Mouse (Mus musculus) myocyte (in vitro differentiated cells): Measurements from ENCODE around the gene Mast4. TPM values are rescaled to one million over a fixed set of nuclear protein-coding genes. Genes with fewer than 3 reads are reported as not detected.
A peak's percentile ranks its signal among the peaks of the same experiment; 100 is the strongest.

Source experiments
- H3K27me3 ChIP-seq: one replicate; pipeline ENCODE4 v1.6.1; 2011; ENCODE audit not compliant: control insufficient read depth, insufficient read depth, insufficient read length
- H3K36me3 ChIP-seq: one replicate; pipeline ENCODE4 v1.6.1; 2011; ENCODE audit not compliant: control insufficient read depth, insufficient read depth
- H3K4me2 ChIP-seq: one replicate; pipeline ENCODE4 v1.6.1; 2011; ENCODE audit warnings: low read depth, control low read depth
- H3K4me3 ChIP-seq: one replicate; pipeline ENCODE4 v1.5.1; 2011; ENCODE audit warnings: mild to moderate bottlenecking, control low read depth, moderate library complexity
- H3K79me2 ChIP-seq: one replicate; pipeline ENCODE4 v1.6.1; 2011; ENCODE audit not compliant: control insufficient read depth, insufficient read depth
- H3ac ChIP-seq: one replicate; pipeline ENCODE4 v1.6.1; 2011; ENCODE audit not compliant: control insufficient read depth, insufficient read length
- CEBPB ChIP-seq: IDR thresholded peaks from 2 replicates; pipeline ENCODE4 v1.6.1; 2011; ENCODE audit warnings: mild to moderate bottlenecking, moderate library complexity; ENCODE audit not compliant: poor library complexity, insufficient read depth, severe bottlenecking
- E2F4 ChIP-seq: IDR thresholded peaks from one replicate; pipeline ENCODE4 v1.6.1; 2011; ENCODE audit warnings: mild to moderate bottlenecking, control low read depth, moderate library complexity; ENCODE audit not compliant: insufficient read depth
- MAX ChIP-seq: IDR thresholded peaks from one replicate; pipeline ENCODE4 v1.6.1; 2011; ENCODE audit warnings: low read depth, mild to moderate bottlenecking, control low read depth
- MYOD1 ChIP-seq, 3 experiments: IDR thresholded peaks; one replicate each; pipeline ENCODE4 v1.6.1; 2011; ENCODE audit warnings: control low read depth in 2 of 3, low read depth in 2 of 3, mild to moderate bottlenecking in 2 of 3, moderate library complexity in 1 of 3; ENCODE audit not compliant: insufficient read length in 2 of 3, control insufficient read depth in 1 of 3
- MYOG ChIP-seq, 3 experiments: IDR thresholded peaks; one replicate each; pipeline ENCODE4 v1.6.1; 2011; ENCODE audit warnings: control low read depth in 2 of 3, low read depth in 2 of 3, mild to moderate bottlenecking in 2 of 3; ENCODE audit not compliant: insufficient read length in 2 of 3, control insufficient read depth in 1 of 3, insufficient read depth in 1 of 3
- POLR2A ChIP-seq: IDR thresholded peaks from one replicate; pipeline ENCODE4 v1.6.1; 2011; ENCODE audit warnings: low read depth, mild to moderate bottlenecking, control low read depth, moderate library complexity; ENCODE audit not compliant: insufficient read length
- POLR2AphosphoS2 ChIP-seq: IDR thresholded peaks from one replicate; pipeline ENCODE4 v1.6.1; 2011; ENCODE audit warnings: low read depth, control low read depth; ENCODE audit not compliant: insufficient read length
- REST ChIP-seq: IDR thresholded peaks from one replicate; pipeline ENCODE4 v1.6.1; 2011; ENCODE audit warnings: mild to moderate bottlenecking, control low read depth, moderate library complexity; ENCODE audit not compliant: insufficient read depth, insufficient read length
- SRF ChIP-seq: IDR thresholded peaks from one replicate; pipeline ENCODE4 v1.6.1; 2011; ENCODE audit warnings: low read depth; ENCODE audit not compliant: control insufficient read depth, insufficient read length
- TCF12 ChIP-seq: IDR thresholded peaks from one replicate; pipeline ENCODE4 v1.6.1; 2011; ENCODE audit warnings: mild to moderate bottlenecking, control low read depth; ENCODE audit not compliant: poor library complexity, insufficient read depth, severe bottlenecking
- TCF3 ChIP-seq: IDR thresholded peaks from one replicate; pipeline ENCODE4 v1.6.1; 2011; ENCODE audit warnings: low read depth, control low read depth; ENCODE audit not compliant: insufficient read length
- USF1 ChIP-seq: IDR thresholded peaks from one replicate; pipeline ENCODE4 v1.6.1; 2011; ENCODE audit warnings: low read depth, mild to moderate bottlenecking, control low read depth, moderate library complexity
- polyA plus RNA-seq: library from polyadenylated mRNA; unstranded; fragments of >200 nt; fragmentation: generic; extraction: Trizol; gene quantifications from one replicate; pipeline ENCODE4 v1.2.1, GENCODE M21; 2012; ENCODE audit warnings: missing spikeins

The Mast4 gene
- polyA plus RNA-seq, 1 experiment: 15.0 TPM

DNA sequence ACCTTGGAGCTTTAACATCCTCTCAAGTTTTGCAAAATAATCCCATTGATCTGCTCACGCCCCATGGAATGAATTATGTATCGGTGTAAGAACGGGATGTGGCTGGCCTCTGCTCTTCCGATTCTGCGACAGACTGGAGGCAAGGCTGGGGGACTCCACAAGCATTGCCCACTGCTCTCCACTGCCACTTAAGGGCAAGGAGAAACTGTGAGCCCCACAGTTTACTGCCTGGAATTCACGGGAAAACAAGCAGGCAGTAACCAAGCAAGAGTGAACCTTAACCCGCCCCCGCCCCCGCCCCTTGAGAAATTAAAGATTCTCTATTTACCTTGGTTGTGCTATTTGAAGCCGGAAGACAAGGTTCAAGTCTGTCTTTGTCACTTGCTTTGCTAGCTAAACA, 444.3 kb downstream of the Mast4 start:
- Histone ChIP-seq H3K4me3 (no peak overlapping the region), H3K4me2 (no peak overlapping the region), H3K27me3 (no peaks in the 10 kb centered on the region), H3K36me3 (no peaks in the 10 kb centered on the region), H3ac (no peak overlapping the region), H3K79me2 (peaks cover 97% of the 10 kb centered on the region)
- TF ChIP-seq TCF3 (no peak), TCF12 (no peak), USF1 (no peak), POLR2AphosphoS2 (no peak)

DNA sequence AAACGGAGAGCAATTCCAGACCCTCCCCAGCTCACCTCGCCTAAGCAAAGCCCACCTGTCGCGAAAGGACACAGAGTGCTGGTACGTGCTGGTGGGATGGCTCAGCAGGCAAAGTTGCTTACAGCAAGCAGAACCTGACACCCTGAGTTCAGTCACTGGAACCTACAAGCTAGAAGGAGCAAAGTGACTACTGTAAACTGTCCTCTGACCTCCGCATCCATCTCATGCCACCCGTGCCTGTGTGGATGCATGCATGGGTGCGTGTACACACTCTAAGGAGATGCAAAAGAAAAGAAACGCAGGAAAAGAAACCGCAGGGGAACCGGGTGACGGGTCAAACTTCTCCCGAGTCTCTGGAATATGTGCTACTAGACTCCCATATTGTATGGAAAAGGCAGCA, 444.8 kb downstream of the Mast4 start:
- Histone ChIP-seq H3K36me3 (no peaks in the 10 kb centered on the region), H3K27me3 (no peaks in the 10 kb centered on the region), H3K79me2 (peaks cover 94% of the 10 kb centered on the region), H3ac (no peak overlapping the region), H3K4me3 (no peak overlapping the region), H3K4me2 (no peak overlapping the region)
- no peak for TF ChIP-seq SRF
- TF ChIP-seq POLR2A: no peak
- no peak for TF ChIP-seq POLR2AphosphoS2
- no peak for TF ChIP-seq E2F4
- no peak for TF ChIP-seq TCF12
- TF ChIP-seq MYOD1 (IDR thresholded peaks at IDR 0.05; ENCODE audit: control insufficient read depth in 1 of 3, insufficient read length in 2 of 3, low read depth in 2 of 3): no peak
- no peak for TF ChIP-seq MYOG (IDR thresholded peaks at IDR 0.05; ENCODE audit: control insufficient read depth in 1 of 3, insufficient read depth in 1 of 3, insufficient read length in 2 of 3, low read depth in 2 of 3)
- no peak for TF ChIP-seq REST
- TF ChIP-seq USF1: no peak
- TF ChIP-seq MAX: no peak
- TF ChIP-seq TCF3: no peak
- TF ChIP-seq CEBPB: no peak

DNA sequence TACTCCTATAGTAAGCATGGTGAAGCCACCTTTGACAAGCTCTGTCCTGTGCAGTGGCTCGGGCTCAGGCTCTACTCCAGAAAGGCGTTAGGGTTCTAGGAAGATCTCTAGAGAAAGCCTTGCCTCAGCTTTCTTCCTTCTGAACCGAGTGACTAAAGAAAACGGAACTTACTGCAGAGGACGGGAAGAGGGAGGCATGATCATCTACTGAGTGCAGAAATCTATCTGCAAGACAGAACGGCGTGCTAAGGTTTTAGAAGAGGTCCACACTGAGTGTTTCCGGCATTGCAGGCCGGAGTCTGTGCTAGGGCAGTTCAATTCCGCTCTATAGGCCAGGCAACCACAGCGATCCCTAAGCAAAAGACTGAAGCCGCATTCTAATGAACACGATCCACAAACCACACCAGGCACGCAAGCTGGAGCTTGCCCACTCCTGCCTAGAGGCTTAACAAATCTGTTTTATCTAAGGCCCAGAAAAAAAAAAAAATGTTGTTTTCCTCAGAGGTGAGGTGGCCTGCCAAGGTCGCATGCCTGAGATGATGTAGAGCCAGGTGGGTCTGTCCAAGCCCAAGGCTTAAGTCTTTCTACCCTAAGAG, 445.3 kb downstream of the Mast4 start:
- Histone ChIP-seq H3ac (no peak overlapping the region), H3K4me3 (no peak overlapping the region), H3K27me3 (no peaks in the 10 kb centered on the region), H3K36me3 (no peaks in the 10 kb centered on the region), H3K79me2 (peaks cover 96% of the 10 kb centered on the region), H3K4me2 (no peak overlapping the region)
- TF ChIP-seq TCF12 (no peak), TCF3 (no peak), USF1 (no peak), POLR2A (no peak), E2F4 (no peak), REST (no peak), MYOG (IDR thresholded peaks at IDR 0.05; ENCODE audit: control insufficient read depth in 1 of 3, insufficient read depth in 1 of 3, insufficient read length in 2 of 3, low read depth in 2 of 3) (no peak)

DNA sequence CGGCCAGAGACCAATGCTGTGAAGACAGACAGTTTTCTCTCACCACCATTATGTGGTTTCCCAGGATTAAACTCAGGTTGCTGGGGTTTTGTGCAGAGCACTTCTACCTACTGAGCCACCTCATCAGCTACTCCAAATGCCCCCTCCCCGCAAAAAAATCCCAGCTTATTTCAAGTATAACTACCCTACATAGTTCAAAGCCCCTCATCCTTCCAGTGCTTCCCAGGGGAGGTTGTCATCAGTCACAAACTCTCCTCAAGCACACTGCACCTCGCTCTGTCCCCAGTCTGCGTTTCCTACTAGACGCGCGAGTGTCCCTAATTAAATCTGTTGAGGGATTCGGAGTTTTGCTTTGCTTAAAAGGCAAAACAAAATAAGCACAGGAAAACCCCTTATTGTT, 446.1 kb downstream of the Mast4 start:
- H3K4me2 ChIP-seq: no peak overlapping the region
- no peaks in the 10 kb centered on the region for H3K27me3 ChIP-seq
- peaks cover 96% of the 10 kb centered on the region for H3K79me2 ChIP-seq
- no peak overlapping the region for H3K4me3 ChIP-seq
- H3ac ChIP-seq: no peak overlapping the region
- TF ChIP-seq POLR2AphosphoS2 (no peak), TCF12 (no peak), SRF (no peak), POLR2A (no peak), REST (no peak), TCF3 (no peak), E2F4 (no peak), USF1 (no peak), CEBPB (no peak), MYOD1 (IDR thresholded peaks at IDR 0.05; ENCODE audit: control insufficient read depth in 1 of 3, insufficient read length in 2 of 3, low read depth in 2 of 3) (no peak), MAX (no peak)
- H3K36me3 ChIP-seq: no peaks in the 10 kb centered on the region

DNA sequence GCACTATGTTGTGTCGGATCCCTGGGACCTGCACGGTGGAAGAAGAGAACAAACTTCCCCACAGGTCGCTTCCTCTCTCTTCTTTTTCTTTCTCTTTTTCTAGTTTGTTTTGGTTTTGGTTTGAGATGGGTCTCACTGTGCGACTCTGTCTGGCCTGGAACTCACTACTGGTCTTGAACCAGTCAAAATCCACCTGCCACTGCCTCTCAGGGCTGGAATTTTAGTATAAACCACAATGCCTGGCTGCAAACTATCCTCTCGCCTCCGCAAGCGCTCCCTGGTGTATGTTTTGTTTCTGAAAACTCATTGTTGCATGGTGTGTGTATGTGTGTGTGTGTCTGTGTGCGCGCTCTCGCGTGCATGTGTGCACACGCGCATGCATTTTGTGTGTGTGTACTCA, 446.8 kb downstream of the Mast4 start:
- Histone ChIP-seq H3K4me2 (no peak overlapping the region), H3ac (no peak overlapping the region), H3K4me3 (no peak overlapping the region)

More for the DNA sequence above, 446.8 kb downstream of the Mast4 start:
- Histone ChIP-seq H3K36me3 (no peaks in the 10 kb centered on the region), H3K79me2 (peaks cover 96% of the 10 kb centered on the region), H3K27me3 (no peaks in the 10 kb centered on the region)
- no peak for TF ChIP-seq E2F4
- peak in 2 of 3 experiments; percentile 88 for TF ChIP-seq MYOD1 (IDR thresholded peaks at IDR 0.05; ENCODE audit: control insufficient read depth in 1 of 3, insufficient read length in 2 of 3, low read depth in 2 of 3)
